Comparison of ENCODE assay signal across 14 mouse cellular contexts in the genomic region with DNA sequence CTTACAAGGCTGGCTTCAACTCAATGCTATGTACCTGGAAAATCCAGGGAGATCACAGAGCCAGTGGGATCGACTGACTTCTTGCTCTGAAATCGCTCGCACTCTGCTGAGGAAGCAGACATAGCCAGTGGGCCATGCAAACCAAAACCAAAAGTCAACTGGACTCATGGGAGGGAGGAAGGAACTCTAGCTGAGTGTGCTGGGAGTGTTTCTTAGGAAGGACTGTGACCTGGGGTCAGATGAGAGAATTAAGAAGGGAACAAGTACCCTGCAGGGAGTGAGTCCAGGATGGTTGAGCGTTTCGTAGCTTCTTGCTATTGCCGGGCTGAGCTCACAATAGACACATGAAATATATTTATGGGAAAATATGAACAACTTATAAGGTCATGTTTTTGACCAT.
DNase-seq lines count a peak whose midpoint lies in the region; TF ChIP-seq lines count a peak whose summit lies in the region.
"Had no signal": no experiment of that assay in that cellular context is flagged by ENCODE, and none has a peak within 500 bp of the region (broad histone marks: within the 10 kb centered on the region; RNA-seq: fewer than 3 reads in every experiment).

No protein-coding gene starts in this region.

- no peak overlapping the region for H3K9ac ChIP-seq in liver, adult 2 months (ENCODE audit: low read depth, low read length)
- H3K9ac ChIP-seq: forebrain, embryonic 15.5 days; limb, embryonic 12.5 days had no signal

- TF ChIP-seq POLR2A in liver, adult 2 months (IDR thresholded peaks at IDR 0.05; ENCODE audit: extremely low read depth, insufficient read depth, low read length): no peak

- peak; percentile 16 for DNase-seq in gastrocnemius, postnatal 25 days
- no peak for DNase-seq in gastrocnemius, postnatal 4 days (ENCODE audit: low spot score in 2 of 2)
- peak; percentile 45 for DNase-seq in liver, adult 2 months (ENCODE audit: extremely low read depth, low read depth, low spot score)
- no peak for DNase-seq in liver
- peak; percentile 49 to 56 for DNase-seq in kidney, adult 8-10 months
- peak; percentile 58 to 65 for DNase-seq in kidney, postnatal 36 days
- no peak for DNase-seq in urinary bladder, adult 2 months (ENCODE audit: low spot score)
- DNase-seq: cerebellum, adult 9-10 months; right cerebral cortex, postnatal 14 days; thymus, adult 18-20 months had no signal

- no peaks in the 10 kb centered on the region for H3K27me3 ChIP-seq in liver, adult 2 months (ENCODE audit: control insufficient read depth, insufficient read depth, low read length)
- H3K27me3 ChIP-seq: forebrain, embryonic 15.5 days; limb, embryonic 12.5 days had no signal

- no peak overlapping the region for H3K27ac ChIP-seq in liver, adult 2 months (replicated peaks; ENCODE audit: insufficient read depth, low read depth, low read length)
- H3K27ac ChIP-seq: forebrain, embryonic 15.5 days; limb, embryonic 12.5 days had no signal

- H3K36me3 ChIP-seq in liver, adult 2 months (ENCODE audit: control insufficient read depth, insufficient read depth, low read length): no peaks in the 10 kb centered on the region
- H3K36me3 ChIP-seq: forebrain, embryonic 15.5 days; G1E; limb, embryonic 12.5 days had no signal

- WGBS in liver, adult 2 months: 73% methylated on average over 6 of the region's 6 CpGs

- H3K4me3 ChIP-seq in liver, adult 2 months (ENCODE audit: insufficient read depth, low read depth, low read length): no peak overlapping the region
- H3K4me3 ChIP-seq: forebrain, embryonic 15.5 days; limb, embryonic 12.5 days; myocyte had no signal

- H3K4me1 ChIP-seq in liver, adult 2 months (ENCODE audit: control insufficient read depth, insufficient read depth, low read length): 0 out of 2 replicates have a peak, but pooled peaks cover 5% of the 10 kb centered on the region

- no peak for TF ChIP-seq CTCF in liver, adult 2 months (IDR thresholded peaks at IDR 0.05; ENCODE audit: low read depth, low read length)

- no peaks in the 10 kb centered on the region; the same call in 1 of the 2 replicates for H3K79me2 ChIP-seq in liver, adult 2 months (ENCODE audit: control insufficient read depth, insufficient read depth, low read length)

Comparison
In these comparisons a context has a peak if more than half of its experiments do, and no peak if none do; other contexts are left out.
1. DNase-seq: peak in gastrocnemius, postnatal 25 days (single experiment), liver, adult 2 months (single experiment), kidney, adult 8-10 months (2 of 2) and kidney, postnatal 36 days (2 of 2); none in gastrocnemius, postnatal 4 days (0 of 2), liver (single experiment) and urinary bladder, adult 2 months (single experiment).